Mouse (Mus musculus) Patski (cell line): ENCODE measurements around the gene Hbb-bh2. TPM values are rescaled to one million over a fixed set of nuclear protein-coding genes. Genes with fewer than 3 reads are reported as not detected.
"Not testable (repeated sequence)": the region's sequence is repeated elsewhere in the genome, so short reads cannot be mapped to it uniquely, and the experiment has no call there.

Experiments
- ATAC-seq: fragments of 100-300 bp; one replicate; pipeline ENCODE4 v1.8.0; 2021
- CTCF ChIA-PET: fragments of 350-600 bp; sonication (Branson Sonifier 250); formaldehyde crosslinking; loops from one replicate; lab custom pipeline; 2022; ENCODE audit warnings: inconsistent platforms; lab: Charles Lee
- POLR2A ChIA-PET: fragments of 350-600 bp; sonication (Branson Sonifier 250); formaldehyde crosslinking; loops from one replicate; lab custom pipeline; 2022; ENCODE audit warnings: antibody characterized with exemption, inconsistent platforms; lab: Charles Lee
- DNase-seq: peaks from one replicate; pipeline ENCODE4 v3.0.0-alpha.2; 2011; ENCODE audit warnings: low read depth, low spot score
- H3K27me3 ChIP-seq: fragments of 371-371 bp; one replicate; pipeline ENCODE4 v1.5.1; 2021
- CTCF ChIP-seq: fragments of 100-300 bp; IDR thresholded peaks from one replicate; pipeline ENCODE4 v1.5.1; 2021
- in situ Hi-C: fragments of 300-500 bp; cut with MboI; formaldehyde crosslinking; loops from 3 replicates; pipeline ENCODE4 v1.11.1; 2018; ENCODE audit warnings: low pct_unique_long_range_greater_than_20kb, mixed read lengths
- polyA plus RNA-seq: library from polyadenylated mRNA; unstranded; gene quantifications from one replicate; pipeline ENCODE4 v1.2.3, GENCODE M21; 2021

Gene Hbb-bh2
- polyA plus RNA-seq, 1 experiment from 2014 or later = not detected

DNA sequence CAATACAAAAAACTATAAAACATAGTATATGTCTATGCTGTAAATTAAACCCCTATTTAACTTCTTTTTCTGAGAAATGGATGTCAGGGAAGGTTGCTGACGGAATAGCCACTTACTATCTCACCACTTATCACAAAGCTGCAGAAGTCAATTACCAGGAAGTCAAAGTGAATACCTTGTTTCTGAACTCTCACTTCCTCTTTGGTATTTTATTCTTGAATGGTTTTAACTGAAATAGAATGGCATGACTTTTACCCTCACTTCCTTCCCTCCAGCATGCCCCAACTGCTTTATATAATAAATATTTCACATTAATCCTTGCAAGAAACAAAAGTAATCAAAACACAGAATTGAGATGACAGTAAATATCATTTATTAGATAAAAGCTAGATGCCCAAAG lies 28.1 kb downstream of the Hbb-bh2 start:
- H3K27me3 ChIP-seq = no peaks in the 10 kb centered on the region
- ChIA-PET CTCF (no interaction called here), POLR2A (no interaction called here)
- no peak for DNase-seq
- in situ Hi-C loops = no loop called here
- TF ChIP-seq CTCF = no peak
- no peak for ATAC-seq

- in situ Hi-C loops = no loop called here
- ATAC-seq (no peak), DNase-seq (no peak)
- TF ChIP-seq CTCF = no peak
- H3K27me3 ChIP-seq = no peaks in the 10 kb centered on the region
- POLR2A ChIA-PET = no interaction called here
- CTCF ChIA-PET = no interaction called here
Measured at GRCm38 (mm10) chr7:103811223-103811845, 29.0 kb downstream of the Hbb-bh2 start.

DNA sequence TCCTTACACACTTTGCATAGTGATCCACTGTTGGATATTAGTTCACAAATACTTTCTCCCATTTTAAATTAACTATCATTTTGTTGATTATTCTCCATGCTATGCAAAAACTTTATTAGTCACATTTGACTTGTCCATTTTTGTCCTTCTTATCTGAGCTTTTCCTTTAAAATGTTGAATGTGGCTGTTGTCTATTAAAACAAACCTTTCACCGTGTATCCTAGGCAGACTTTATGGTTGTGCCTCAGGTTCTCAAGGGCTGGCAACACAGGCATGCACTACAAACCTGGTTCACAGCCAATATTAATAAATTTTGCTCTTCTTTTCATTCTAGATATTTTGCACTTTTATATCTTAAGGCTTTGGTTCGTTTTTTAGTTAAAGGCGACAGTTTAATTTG lies 29.6 kb downstream of the Hbb-bh2 start:
- in situ Hi-C loops = no loop called here
- no peak for DNase-seq
- ATAC-seq = no peak
- TF ChIP-seq CTCF = no peak
- POLR2A ChIA-PET = no interaction called here
- CTCF ChIA-PET = no interaction called here
- H3K27me3 ChIP-seq = no peaks in the 10 kb centered on the region

GRCm38 (mm10) chr7:103810296-103810695 lies 30.0 kb downstream of the Hbb-bh2 start:
- ChIA-PET POLR2A (no interaction called here), CTCF (no interaction called here)
- in situ Hi-C loops = no loop called here
- DNase-seq (no peak), ATAC-seq (no peak)
- H3K27me3 ChIP-seq = no peaks in the 10 kb centered on the region
- no peak for TF ChIP-seq CTCF

- TF ChIP-seq CTCF = no peak
- in situ Hi-C loops = no loop called here
- POLR2A ChIA-PET = no interaction called here
- CTCF ChIA-PET = no interaction called here
- DNase-seq (no peak), ATAC-seq (no peak)
- H3K27me3 ChIP-seq = no peaks in the 10 kb centered on the region
Measured at GRCm38 (mm10) chr7:103809801-103810155, 30.5 kb downstream of the Hbb-bh2 start.

DNA sequence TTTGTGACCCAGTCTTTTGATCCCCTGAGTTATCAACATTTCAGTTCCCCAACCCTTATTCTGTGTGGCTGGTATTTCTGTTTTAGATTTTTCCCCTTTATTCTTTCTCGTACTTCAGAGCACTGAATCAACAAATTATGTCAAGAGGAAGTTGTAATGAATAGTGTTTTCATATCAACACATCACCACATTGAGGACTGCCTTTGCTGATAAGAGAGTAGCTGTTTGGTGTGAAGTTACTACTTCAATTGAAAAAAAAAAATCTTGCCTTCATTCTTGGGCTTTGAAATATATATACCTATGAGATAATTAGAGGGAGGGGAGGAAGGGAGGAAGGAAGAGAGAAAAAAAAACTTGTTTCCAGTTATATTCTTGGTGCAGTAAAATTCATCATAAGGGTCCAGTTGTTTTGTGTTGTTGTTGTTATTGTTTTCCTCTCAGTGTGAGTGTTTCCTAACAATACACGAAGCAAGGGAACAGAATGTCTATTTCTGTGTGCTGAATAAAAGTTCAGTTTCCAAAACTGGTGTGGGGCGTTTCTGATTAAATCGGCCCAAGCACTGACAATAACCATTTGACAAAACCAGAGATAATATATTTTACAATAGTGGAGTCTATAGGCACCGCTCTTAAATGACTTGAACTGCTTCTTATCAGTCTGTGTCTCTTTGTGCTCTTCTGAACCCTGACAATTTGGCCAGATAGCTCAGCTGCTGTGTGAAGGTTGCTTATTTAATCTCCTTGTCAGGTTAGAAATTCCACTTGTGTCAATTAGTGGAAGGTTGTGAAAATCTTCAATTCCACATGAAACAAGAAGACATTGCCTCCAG lies 31.1 kb downstream of the Hbb-bh2 start:
- in situ Hi-C loops = no loop called here
- TF ChIP-seq CTCF = no peak
- DNase-seq (no peak), ATAC-seq (no peak)
- ChIA-PET POLR2A (no interaction called here), CTCF (no interaction called here)
- no peaks in the 10 kb centered on the region for H3K27me3 ChIP-seq

GRCm38 (mm10) chr7:103808120-103808519 lies 32.2 kb downstream of the Hbb-bh2 start:
- in situ Hi-C loops, H3K27me3 ChIP-seq, ATAC-seq, DNase-seq, POLR2A ChIA-PET, CTCF ChIA-PET: not testable (repeated sequence)

DNA sequence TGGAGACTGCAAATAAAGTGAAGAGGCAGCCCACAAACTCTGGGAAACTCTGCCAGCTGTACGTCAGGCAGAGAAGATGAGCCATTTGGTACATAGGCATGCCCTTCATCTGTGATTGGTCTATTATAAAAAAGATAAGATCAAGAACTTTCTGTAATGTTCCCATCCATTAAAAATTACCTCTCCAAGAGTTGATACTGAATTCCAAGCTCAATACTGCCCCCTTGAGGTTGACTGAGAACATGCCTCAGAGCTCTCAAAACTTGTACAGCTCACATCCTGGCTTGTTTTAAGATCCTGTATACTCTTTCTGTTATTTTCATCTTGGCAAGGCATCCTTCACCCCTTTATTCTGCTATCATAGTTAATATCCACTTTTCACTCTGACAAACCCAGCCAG lies 33.5 kb downstream of the Hbb-bh2 start:
- DNase-seq = no peak
- no peak for ATAC-seq
- peak; percentile 39 for TF ChIP-seq CTCF
- ChIA-PET POLR2A (no interaction called here), CTCF (no interaction called here)
- in situ Hi-C loops = no loop called here
- H3K27me3 ChIP-seq = no peaks in the 10 kb centered on the region

DNA sequence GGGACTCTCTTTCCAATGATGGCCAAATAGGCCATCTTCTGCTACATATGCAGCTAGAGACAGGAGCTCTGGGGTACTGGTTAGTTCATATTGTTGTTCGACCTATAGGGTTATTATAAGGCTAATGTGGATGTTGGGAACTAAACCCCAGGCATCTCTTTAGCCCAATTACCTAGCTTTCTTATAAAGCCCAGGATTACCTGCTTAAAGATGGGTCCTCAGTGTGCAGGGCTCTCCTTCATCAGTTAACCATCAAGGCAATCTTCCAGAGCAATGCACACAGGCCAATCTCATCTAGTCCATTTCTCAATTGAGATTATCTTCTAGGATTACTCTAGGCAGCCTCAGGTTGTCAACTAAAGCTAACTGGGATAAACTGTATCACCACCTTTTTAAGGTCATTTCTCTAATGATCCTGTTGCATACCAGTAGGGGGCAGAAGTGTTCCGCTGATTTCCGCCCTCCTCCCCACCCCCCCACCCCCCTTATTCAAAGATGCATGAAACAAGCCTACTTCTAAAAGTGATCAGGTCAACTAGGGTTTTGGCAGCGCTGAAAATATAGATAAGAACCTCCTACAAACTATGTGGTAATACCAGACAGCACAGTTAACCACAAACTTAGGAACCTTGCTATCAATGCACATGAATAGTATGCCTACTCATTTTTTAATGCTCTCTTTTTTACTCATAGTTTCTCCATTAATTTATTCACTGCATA lies 47.5 kb downstream of the Hbb-bh2 start:
- CTCF ChIA-PET = no interaction called here
- ATAC-seq (no peak), DNase-seq (no peak)
- no peak for TF ChIP-seq CTCF
- in situ Hi-C loops = no loop called here
- POLR2A ChIA-PET = no interaction called here
- H3K27me3 ChIP-seq = no peaks in the 10 kb centered on the region

DNA sequence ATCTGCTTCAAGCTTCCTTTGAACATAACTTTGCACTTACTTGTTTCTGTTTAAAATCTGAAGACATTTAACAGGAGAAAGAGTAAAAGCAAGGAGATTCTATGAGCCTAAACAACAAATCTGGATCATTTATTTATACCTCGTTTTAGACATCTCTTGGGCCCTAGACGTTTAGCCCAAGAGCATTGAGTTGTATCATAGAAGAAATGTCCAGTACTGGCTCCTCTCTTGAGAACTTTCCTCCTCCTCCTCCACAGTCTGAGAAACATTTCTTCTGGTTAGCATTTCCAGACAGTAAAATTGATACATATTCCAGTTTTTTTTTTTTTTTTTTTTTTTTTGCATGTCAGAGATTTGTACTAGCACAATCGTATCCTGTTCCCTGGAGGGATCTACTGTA lies 48.6 kb downstream of the Hbb-bh2 start, which contains the start of gene Olfr67:
Olfr67 (minus strand) TSS at position 101 of the 400 bp plus-strand sequence.
- CTCF ChIA-PET = no interaction called here
- H3K27me3 ChIP-seq = no peaks in the 10 kb centered on the region
- POLR2A ChIA-PET = no interaction called here
- in situ Hi-C loops = no loop called here
- no peak for TF ChIP-seq CTCF
- DNase-seq (no peak), ATAC-seq (no peak)

Other genes starting within 250 kb of the Hbb-bh2 start
- gene Olfr619, start 239.9 kb downstream of the Hbb-bh2 start, polyA plus RNA-seq = not detected
- gene Olfr620, start 228.0 kb downstream of the Hbb-bh2 start, polyA plus RNA-seq = not detected
- not detected for gene Olfr622, start 197.8 kb downstream of the Hbb-bh2 start, polyA plus RNA-seq
- gene Olfr623, start 176.8 kb downstream of the Hbb-bh2 start, polyA plus RNA-seq = not detected
- gene Olfr624, start 169.3 kb downstream of the Hbb-bh2 start, polyA plus RNA-seq = 0.15 TPM
- gene Olfr625-ps1, start 157.8 kb downstream of the Hbb-bh2 start, polyA plus RNA-seq = not detected
- not detected for gene Olfr243, start 125.8 kb downstream of the Hbb-bh2 start, polyA plus RNA-seq
- not detected for gene Olfr628, start 110.1 kb downstream of the Hbb-bh2 start, polyA plus RNA-seq
- not detected for gene Olfr629, start 95.6 kb downstream of the Hbb-bh2 start, polyA plus RNA-seq
- not detected for gene Olfr630, start 83.2 kb downstream of the Hbb-bh2 start, polyA plus RNA-seq
- gene Olfr69, start 68.9 kb downstream of the Hbb-bh2 start, polyA plus RNA-seq = not detected
- gene Olfr68, start 60.8 kb downstream of the Hbb-bh2 start, polyA plus RNA-seq = not detected
- not detected for gene Olfr67, start 48.7 kb downstream of the Hbb-bh2 start, polyA plus RNA-seq
- not detected for gene Hbb-bt, start 26.5 kb downstream of the Hbb-bh2 start, polyA plus RNA-seq
- not detected for gene Hbb-bs, start 12.4 kb downstream of the Hbb-bh2 start, polyA plus RNA-seq
- not detected for gene Hbb-bh1, start 2.6 kb upstream of the Hbb-bh2 start, polyA plus RNA-seq
- gene Hbb-y, start 12.7 kb upstream of the Hbb-bh2 start, polyA plus RNA-seq = not detected
- not detected for gene Olfr66, start 45.7 kb upstream of the Hbb-bh2 start, polyA plus RNA-seq
- not detected for gene Olfr64, start 54.0 kb upstream of the Hbb-bh2 start, polyA plus RNA-seq
- gene Olfr65, start 63.0 kb upstream of the Hbb-bh2 start, polyA plus RNA-seq = not detected
- gene Olfr631, start 88.3 kb upstream of the Hbb-bh2 start, polyA plus RNA-seq = not detected
- gene Olfr632, start 93.8 kb upstream of the Hbb-bh2 start, polyA plus RNA-seq = not detected
- not detected for gene Olfr633, start 103.9 kb upstream of the Hbb-bh2 start, polyA plus RNA-seq
- not detected for gene Olfr635, start 130.6 kb upstream of the Hbb-bh2 start, polyA plus RNA-seq
- gene Olfr638, start 158.2 kb upstream of the Hbb-bh2 start, polyA plus RNA-seq = not detected
- 0.03 TPM for gene Olfr639, start 176.8 kb upstream of the Hbb-bh2 start, polyA plus RNA-seq
- gene Olfr640, start 185.1 kb upstream of the Hbb-bh2 start, polyA plus RNA-seq = not detected
- gene Olfr641, start 194.9 kb upstream of the Hbb-bh2 start, polyA plus RNA-seq = not detected
- gene Olfr642, start 212.1 kb upstream of the Hbb-bh2 start, polyA plus RNA-seq = not detected
- gene 4930516K23Rik, start 220.9 kb upstream of the Hbb-bh2 start, polyA plus RNA-seq = not detected
- not detected for gene Olfr644, start 231.3 kb upstream of the Hbb-bh2 start, polyA plus RNA-seq
- gene Olfr645, start 244.9 kb upstream of the Hbb-bh2 start, polyA plus RNA-seq = not detected